Mouse (Mus musculus): ENCODE data around the gene Fbxo39. TPM values are rescaled to one million over a fixed set of nuclear protein-coding genes. Genes with fewer than 3 reads are reported as not detected.
"Not testable (repeated sequence)": the region's sequence is repeated elsewhere in the genome, so short reads cannot be mapped to it uniquely, and the experiment has no call there.

Gene Fbxo39
- polyA plus RNA-seq, 1 experiment: not detected

GRCm38 (mm10) chr11:72338437-72338871, 24.2 kb downstream of the Fbxo39 start:
- H3K4me1 ChIP-seq (ENCODE audit: control insufficient read depth, insufficient read depth, low read length): no peaks in the 10 kb centered on the region
- H3K27ac ChIP-seq (ENCODE audit: insufficient read depth, low read length): no peak overlapping the region
- no peak overlapping the region for H3K4me3 ChIP-seq (ENCODE audit: insufficient read depth, low read length)
- TF ChIP-seq CTCF (IDR thresholded peaks at IDR 0.05; ENCODE audit: extremely low read depth, insufficient read depth, low read length) (no peak), POLR2A (IDR thresholded peaks at IDR 0.05; ENCODE audit: extremely low read depth, insufficient read depth, low read length) (no peak)

- TF ChIP-seq POLR2A (IDR thresholded peaks at IDR 0.05; ENCODE audit: extremely low read depth, insufficient read depth, low read length) (no peak), CTCF (IDR thresholded peaks at IDR 0.05; ENCODE audit: extremely low read depth, insufficient read depth, low read length) (no peak)
- Histone ChIP-seq H3K4me1 (ENCODE audit: control insufficient read depth, insufficient read depth, low read length) (no peaks in the 10 kb centered on the region), H3K27ac (ENCODE audit: insufficient read depth, low read length) (no peak overlapping the region), H3K4me3 (ENCODE audit: insufficient read depth, low read length) (no peak overlapping the region)
Measured at GRCm38 (mm10) chr11:72339716-72340115, 25.5 kb downstream of the Fbxo39 start.

GRCm38 (mm10) chr11:72342549-72343237, 28.4 kb downstream of the Fbxo39 start:
- Histone ChIP-seq H3K4me1 (ENCODE audit: control insufficient read depth, insufficient read depth, low read length) (no peaks in the 10 kb centered on the region), H3K27ac (ENCODE audit: insufficient read depth, low read length) (no peak overlapping the region), H3K4me3 (ENCODE audit: insufficient read depth, low read length) (no peak overlapping the region)
- TF ChIP-seq CTCF (IDR thresholded peaks at IDR 0.05; ENCODE audit: extremely low read depth, insufficient read depth, low read length) (peak; percentile 81), POLR2A (IDR thresholded peaks at IDR 0.05; ENCODE audit: extremely low read depth, insufficient read depth, low read length) (no peak)

GRCm38 (mm10) chr11:72343238-72343625, 29.0 kb downstream of the Fbxo39 start:
- not testable (repeated sequence) for H3K4me1 ChIP-seq (ENCODE audit: control insufficient read depth, insufficient read depth, low read length); H3K4me3 ChIP-seq (ENCODE audit: insufficient read depth, low read length); H3K27ac ChIP-seq (ENCODE audit: insufficient read depth, low read length)

- H3K4me1 ChIP-seq (ENCODE audit: control insufficient read depth, insufficient read depth, low read length): 0 out of 2 replicates have a peak, but pooled peaks cover 2% of the 10 kb centered on the region
- no peak overlapping the region for H3K27ac ChIP-seq (ENCODE audit: insufficient read depth, low read length)
- no peak overlapping the region for H3K4me3 ChIP-seq (ENCODE audit: insufficient read depth, low read length)
- TF ChIP-seq CTCF (IDR thresholded peaks at IDR 0.05; ENCODE audit: extremely low read depth, insufficient read depth, low read length) (peak; percentile 62), POLR2A (IDR thresholded peaks at IDR 0.05; ENCODE audit: extremely low read depth, insufficient read depth, low read length) (no peak)
Measured at GRCm38 (mm10) chr11:72343904-72344303, 29.7 kb downstream of the Fbxo39 start.

- no peak overlapping the region for H3K27ac ChIP-seq (ENCODE audit: insufficient read depth, low read length)
- no peak for TF ChIP-seq CTCF (IDR thresholded peaks at IDR 0.05; ENCODE audit: extremely low read depth, insufficient read depth, low read length)
- 0 out of 2 replicates have a peak, but pooled peaks cover 3% of the 10 kb centered on the region for H3K4me1 ChIP-seq (ENCODE audit: control insufficient read depth, insufficient read depth, low read length)
- no peak overlapping the region for H3K4me3 ChIP-seq (ENCODE audit: insufficient read depth, low read length)
Measured at GRCm38 (mm10) chr11:72344486-72344885, 30.2 kb downstream of the Fbxo39 start.

GRCm38 (mm10) chr11:72348563-72348962, 34.3 kb downstream of the Fbxo39 start:
- no peak overlapping the region for H3K4me3 ChIP-seq (ENCODE audit: insufficient read depth, low read length)
- H3K27ac ChIP-seq (ENCODE audit: insufficient read depth, low read length): no peak overlapping the region
- no peak for TF ChIP-seq CTCF (IDR thresholded peaks at IDR 0.05; ENCODE audit: extremely low read depth, insufficient read depth, low read length)
- TF ChIP-seq POLR2A (IDR thresholded peaks at IDR 0.05; ENCODE audit: extremely low read depth, insufficient read depth, low read length): no peak
- H3K4me1 ChIP-seq (ENCODE audit: control insufficient read depth, insufficient read depth, low read length): 0 out of 2 replicates have a peak, but pooled peaks cover 3% of the 10 kb centered on the region

- no peak overlapping the region for H3K27ac ChIP-seq (ENCODE audit: insufficient read depth, low read length)
- TF ChIP-seq CTCF (IDR thresholded peaks at IDR 0.05; ENCODE audit: extremely low read depth, insufficient read depth, low read length) (no peak), POLR2A (IDR thresholded peaks at IDR 0.05; ENCODE audit: extremely low read depth, insufficient read depth, low read length) (no peak)
- H3K4me3 ChIP-seq (ENCODE audit: insufficient read depth, low read length): no peak overlapping the region
- H3K4me1 ChIP-seq (ENCODE audit: control insufficient read depth, insufficient read depth, low read length): 0 out of 2 replicates have a peak, but pooled peaks cover 3% of the 10 kb centered on the region
Measured at GRCm38 (mm10) chr11:72349016-72349415, 34.8 kb downstream of the Fbxo39 start.

GRCm38 (mm10) chr11:72349652-72350051, 35.4 kb downstream of the Fbxo39 start:
- 0 out of 2 replicates have a peak, but pooled peaks cover 3% of the 10 kb centered on the region for H3K4me1 ChIP-seq (ENCODE audit: control insufficient read depth, insufficient read depth, low read length)
- TF ChIP-seq POLR2A (IDR thresholded peaks at IDR 0.05; ENCODE audit: extremely low read depth, insufficient read depth, low read length): no peak
- TF ChIP-seq CTCF (IDR thresholded peaks at IDR 0.05; ENCODE audit: extremely low read depth, insufficient read depth, low read length): no peak

GRCm38 (mm10) chr11:72352272-72352671, 38.0 kb downstream of the Fbxo39 start:
- TF ChIP-seq CTCF (IDR thresholded peaks at IDR 0.05; ENCODE audit: extremely low read depth, insufficient read depth, low read length) (no peak), POLR2A (IDR thresholded peaks at IDR 0.05; ENCODE audit: extremely low read depth, insufficient read depth, low read length) (no peak)
- Histone ChIP-seq H3K4me3 (ENCODE audit: insufficient read depth, low read length) (no peak overlapping the region), H3K27ac (ENCODE audit: insufficient read depth, low read length) (no peak overlapping the region), H3K4me1 (ENCODE audit: control insufficient read depth, insufficient read depth, low read length) (peaks cover 3% of the 10 kb centered on the region; the same call in 1 of the 2 replicates)

More at GRCm38 (mm10) chr11:72349652-72350051, 35.4 kb downstream of the Fbxo39 start:
- no peak overlapping the region for H3K27ac ChIP-seq (ENCODE audit: insufficient read depth, low read length)
- H3K4me3 ChIP-seq (ENCODE audit: insufficient read depth, low read length): no peak overlapping the region

Data from cortical plate, adult 2 months (tissue).